Mouse (Mus musculus) bone marrow, adult 2 months (tissue): ENCODE data around the gene Plekha1.

Experiments used
- CTCF ChIP-seq: fragments of 200-500 bp; IDR thresholded peaks from 2 replicates; pipeline ENCODE4 v1.5.1; 2011; ENCODE audit warnings: low read length, control low read depth; ENCODE audit not compliant: control insufficient read depth, insufficient read depth
- POLR2A ChIP-seq: fragments of 200-500 bp; IDR thresholded peaks from 2 replicates; pipeline ENCODE4 v1.6.1; 2011; ENCODE audit warnings: low read depth, mild to moderate bottlenecking, control low read depth, low read length, borderline replicate concordance; ENCODE audit not compliant: control insufficient read depth

- TF ChIP-seq CTCF: no peak
- no peak for TF ChIP-seq POLR2A
Measured at GRCm38 (mm10) chr7:130958551-130958950, 93.0 kb downstream of the Plekha1 start.
